Mouse (Mus musculus) 416B (cell line): ENCODE measurements at regions not wholly inside any gene's neighbourhood (a gene's known extent, or its start where the extent isn't known, plus 50 kb on each side); places are given as distances from the start of the nearest gene placed in this dataset.

Source experiments
- DNase-seq: peaks from one replicate; pipeline ENCODE4 v3.0.0; 2011; ENCODE audit warnings: low read depth

DNA sequence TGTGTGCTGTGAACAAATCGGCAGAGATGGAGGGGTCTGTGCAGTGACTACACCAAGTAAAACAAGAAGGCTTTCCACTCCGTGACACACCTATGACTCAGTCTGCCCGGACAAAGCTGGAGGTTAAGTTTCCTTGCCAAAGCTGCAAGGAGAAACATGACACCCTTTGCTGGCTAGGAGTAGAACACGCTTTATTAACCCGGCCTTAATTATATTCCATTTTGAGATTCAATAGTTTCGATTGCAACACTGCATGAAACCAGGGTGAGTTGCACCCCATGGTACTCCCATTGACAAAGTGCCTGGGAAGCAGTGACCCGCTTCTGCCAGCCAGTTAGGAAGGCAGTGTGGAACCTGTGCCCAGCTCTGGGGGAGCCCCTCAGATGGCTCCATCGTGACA is 256.2 kb upstream of the Gm26657 start:
- DNase-seq, result no peak

DNA sequence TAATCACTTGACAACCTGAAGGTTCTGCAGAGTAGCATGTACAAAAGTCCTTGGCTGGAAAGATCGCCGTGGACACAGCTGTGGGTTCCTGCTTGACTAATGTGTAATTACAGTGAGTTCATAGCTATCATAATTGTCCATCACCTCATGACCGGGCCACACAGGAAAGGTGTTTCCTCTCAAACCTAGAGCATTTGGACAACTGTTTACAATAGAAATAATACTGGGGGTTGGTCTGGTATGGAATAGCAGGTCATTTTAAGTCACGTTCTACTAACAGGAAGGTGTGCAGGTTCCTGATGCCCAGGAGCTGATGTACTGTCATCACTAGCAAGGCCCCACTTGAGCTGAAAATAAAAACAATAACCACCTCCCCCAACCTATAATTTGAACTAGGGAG is 283.1 kb upstream of the Gm26657 start:
- DNase-seq, result no peak

DNA sequence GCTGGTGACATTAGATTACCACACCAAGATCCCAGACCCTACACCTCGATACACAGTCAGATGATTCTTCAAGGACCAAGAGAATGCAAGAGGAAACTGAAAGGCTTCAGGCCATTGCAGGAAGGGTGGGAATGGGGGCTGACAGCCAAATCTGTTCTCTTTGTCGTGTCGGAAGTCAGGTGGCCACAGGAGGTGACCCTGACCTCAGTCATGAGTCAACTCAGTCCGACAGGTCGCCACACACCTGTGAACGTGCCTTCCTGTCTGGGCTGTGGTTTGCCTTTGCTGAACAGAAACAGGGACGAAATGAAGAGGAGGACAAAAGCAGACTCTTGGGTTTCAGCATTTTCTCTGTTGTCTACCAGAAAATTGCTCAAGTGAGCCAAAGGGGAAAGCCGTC is 318.3 kb upstream of the Gm26657 start:
- no peak for DNase-seq

DNA sequence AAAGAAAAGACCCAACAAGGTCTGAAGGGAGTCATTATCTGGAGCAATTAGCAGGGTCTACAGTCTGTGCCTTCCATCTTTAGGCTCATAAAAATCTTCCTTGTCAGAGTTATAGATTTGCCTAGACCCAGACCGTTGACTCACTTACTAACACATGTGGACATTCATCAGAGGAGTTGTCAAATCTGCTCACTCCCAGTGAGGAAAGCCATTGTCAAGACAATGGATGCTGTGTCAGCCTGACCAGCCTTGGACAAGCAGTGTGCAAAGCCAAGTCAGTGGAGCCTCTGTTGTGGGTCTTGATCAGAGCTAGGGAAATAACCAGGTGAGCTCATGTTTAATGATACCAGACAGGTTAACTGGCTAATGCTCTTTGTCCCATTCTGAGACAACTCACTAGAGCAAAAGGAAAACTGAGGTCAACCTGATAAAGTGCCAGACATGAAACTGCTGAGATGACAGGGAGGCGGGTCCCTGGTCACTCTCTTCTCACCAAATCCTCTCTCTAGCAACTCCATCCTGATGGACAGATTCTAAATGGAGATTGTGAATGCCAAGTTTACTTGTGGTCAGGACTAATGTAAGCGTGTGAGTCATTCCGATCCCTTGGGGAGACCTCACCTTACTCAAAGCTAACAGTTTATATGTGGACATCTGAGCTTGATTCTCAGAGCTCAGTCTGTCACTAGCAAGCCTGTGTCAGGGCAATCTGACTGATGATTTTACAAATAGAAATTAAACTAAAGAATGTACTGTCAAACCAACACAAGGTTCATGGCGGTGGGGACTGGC is 320.6 kb upstream of the Gm26657 start:
- DNase-seq, result no peak

DNA sequence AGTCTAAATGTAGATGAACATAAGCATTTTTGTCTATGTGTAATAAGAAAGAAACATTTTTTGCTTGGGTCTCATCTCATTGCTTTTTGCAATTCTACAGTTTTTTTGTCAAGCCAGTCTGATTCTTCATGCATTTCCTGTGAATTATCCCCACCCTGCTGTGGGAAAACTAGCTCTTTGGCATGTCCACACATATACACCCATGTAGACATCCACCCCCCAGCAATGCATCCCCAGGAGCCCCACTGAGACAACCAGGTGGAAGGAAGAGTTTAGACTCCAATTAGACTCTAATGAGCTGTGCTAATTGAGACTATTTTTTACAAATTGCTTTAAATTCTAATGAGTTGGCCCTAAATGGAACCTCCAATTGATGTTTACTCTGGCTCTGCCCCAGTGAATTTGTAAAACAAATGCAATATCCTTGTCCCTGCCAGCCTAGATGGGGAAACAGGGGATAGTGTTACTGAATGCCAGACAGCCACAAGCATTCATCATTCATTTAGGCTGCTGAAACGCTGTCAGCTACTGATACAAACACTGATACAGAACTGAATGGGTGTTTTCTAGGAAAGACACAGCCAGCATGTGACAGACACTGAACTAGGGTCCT is 328.7 kb upstream of the Gm26657 start:
- no peak for DNase-seq

DNA sequence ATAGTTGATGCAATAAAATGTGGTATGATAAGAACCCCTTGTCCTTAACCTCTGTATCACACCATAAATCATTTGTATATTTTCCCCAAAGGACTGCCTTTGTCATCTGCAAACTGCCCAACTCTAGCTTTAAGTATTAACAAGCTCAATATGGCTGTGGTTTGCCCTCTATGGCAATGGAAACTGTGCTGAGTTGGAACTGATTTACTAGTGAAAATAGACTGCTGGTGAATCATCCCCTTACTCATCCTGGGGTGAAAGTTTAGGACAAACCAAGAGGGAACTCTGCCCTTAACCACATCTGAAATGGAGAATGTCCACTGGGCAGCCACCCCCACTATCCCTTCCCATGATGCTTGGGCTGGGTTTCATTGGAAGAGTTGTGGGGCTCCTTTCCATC is 346.1 kb upstream of the Gm26657 start:
- no peak for DNase-seq

DNA sequence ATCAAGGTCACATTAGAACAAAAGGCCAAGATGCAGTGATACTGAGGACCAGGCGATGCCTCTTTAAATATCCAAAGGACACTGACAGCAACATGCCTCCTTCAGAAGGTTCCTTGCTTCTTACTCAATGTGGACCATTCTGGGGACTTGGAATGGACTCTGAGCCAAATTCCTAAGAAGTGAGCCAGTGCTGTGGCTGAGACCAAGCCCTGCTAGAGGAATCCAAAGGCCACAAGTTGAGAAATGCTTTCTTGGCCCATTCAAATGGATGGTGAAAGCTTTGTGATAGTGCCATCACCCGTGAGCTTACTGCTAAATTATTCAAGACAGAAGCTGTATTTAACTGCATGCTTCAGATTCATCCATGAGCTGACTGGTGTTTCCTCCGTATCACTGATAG is 352.8 kb upstream of the Gm26657 start:
- no peak for DNase-seq

DNA sequence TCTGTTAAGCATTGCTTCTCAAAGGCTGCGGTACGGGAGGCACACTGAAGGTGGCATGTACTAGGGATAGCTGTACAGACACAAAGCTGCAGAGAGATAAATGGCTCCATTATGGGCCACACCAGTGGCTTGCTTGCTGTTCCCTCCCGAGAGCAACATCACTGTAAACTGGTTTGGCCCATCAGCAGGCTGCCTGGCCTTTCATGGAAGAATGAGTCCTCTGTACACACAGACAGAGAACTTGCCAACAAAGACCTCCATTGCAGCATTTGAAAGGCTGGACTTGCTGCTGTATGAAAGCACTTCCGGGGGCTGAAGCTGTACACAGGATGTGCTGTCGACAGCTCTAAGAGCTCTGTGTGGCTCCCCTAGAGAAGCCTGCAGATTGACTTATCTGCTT is 364.1 kb upstream of the Gm26657 start:
- DNase-seq, result no peak

DNA sequence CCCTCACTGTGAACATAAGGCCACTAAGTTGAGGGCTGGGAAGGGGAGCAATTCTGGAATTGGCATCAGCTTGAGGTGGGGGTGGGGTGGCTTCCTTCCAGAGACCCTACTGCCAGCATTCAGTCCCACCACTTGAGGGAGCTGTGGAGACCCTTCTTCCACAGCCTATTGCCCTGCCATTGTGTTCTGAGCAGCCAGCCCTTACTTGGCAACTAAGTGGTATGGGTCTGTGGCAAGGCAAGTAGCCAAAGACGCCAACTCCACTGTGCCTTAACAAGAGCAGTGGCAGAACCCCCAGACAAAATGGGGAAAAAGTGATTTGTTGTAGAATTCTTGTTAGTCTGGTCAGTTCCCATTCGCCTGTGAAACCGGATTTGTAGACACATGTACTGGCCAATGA is 365.4 kb upstream of the Gm26657 start:
- DNase-seq, result no peak

DNA sequence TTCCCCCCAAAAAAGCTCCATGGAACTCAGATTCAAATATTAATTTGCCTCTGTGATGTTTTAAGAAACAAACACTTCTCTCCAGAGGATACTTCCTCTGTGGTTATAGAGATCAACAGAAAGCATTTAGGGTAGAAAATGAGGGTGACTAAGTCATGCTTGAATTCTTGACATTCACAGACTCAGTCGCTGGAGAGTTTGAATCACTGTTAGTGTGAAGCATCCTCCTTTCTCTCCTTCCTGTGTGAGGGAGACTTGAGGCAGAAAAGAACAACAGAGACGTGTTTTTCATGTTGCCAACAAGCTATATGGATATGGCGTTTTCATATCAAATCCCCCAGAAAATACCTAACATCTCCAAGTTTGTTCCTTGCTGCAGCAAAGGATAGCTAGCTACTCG is 366.1 kb upstream of the Gm26657 start:
- no peak for DNase-seq

DNA sequence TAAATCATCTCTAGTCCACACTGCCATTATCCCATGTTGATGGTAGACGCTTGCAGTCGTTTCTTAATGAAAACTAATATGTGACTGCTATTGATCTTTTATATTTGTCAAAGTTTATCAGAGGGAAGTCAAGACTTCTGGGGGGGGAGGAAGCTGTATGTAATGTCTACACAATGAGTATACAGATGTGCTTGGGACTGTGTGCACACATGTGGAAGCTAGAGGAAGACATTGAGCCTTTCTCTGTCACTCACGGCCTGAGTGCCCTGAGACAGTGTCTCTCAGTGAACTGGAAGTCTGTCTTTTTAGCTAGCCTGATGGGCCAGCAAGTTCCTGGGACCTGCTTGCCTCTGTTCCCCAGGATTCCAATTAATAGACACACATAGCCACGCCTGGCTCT is 366.7 kb upstream of the Gm26657 start:
- no peak for DNase-seq

DNA sequence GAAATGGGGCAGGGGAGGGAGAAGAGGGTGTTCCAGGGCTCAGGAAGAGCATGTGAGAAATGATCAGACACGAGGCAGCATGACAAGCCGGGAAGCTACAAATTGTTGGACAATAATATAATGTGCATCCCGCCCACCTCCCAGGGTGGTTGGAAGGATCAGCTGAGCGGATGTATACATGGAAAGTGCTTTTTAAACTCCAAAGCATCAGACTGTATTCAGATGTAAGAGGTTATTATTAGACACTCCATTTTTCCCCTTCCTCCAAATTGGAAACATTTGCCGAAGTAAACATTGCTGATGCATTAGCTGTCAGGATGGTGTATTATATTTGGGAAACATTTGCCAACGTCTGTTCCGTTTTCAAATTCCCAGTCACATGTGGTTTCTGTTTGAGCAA is 367.2 kb upstream of the Gm26657 start:
- DNase-seq, result no peak

DNA sequence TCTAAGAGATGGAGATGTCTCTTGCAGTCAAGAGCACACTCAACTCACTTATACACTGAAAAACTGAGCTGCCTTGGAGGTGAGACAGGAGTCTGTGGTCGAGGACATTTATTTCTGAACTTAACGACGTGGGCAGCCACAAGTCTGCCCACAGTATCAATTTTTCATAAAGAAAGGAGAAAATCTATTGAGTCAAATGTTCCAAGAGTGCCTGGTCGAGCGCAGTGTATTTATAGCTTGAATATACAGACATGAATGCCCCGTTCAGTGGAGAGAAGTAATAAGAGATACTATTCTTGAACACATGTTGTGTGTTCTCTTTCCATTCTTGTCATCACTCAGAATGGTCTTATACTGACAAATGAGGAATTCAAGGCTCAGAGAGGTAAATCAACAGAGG is 375.3 kb upstream of the Gm26657 start:
- DNase-seq, result no peak

DNA sequence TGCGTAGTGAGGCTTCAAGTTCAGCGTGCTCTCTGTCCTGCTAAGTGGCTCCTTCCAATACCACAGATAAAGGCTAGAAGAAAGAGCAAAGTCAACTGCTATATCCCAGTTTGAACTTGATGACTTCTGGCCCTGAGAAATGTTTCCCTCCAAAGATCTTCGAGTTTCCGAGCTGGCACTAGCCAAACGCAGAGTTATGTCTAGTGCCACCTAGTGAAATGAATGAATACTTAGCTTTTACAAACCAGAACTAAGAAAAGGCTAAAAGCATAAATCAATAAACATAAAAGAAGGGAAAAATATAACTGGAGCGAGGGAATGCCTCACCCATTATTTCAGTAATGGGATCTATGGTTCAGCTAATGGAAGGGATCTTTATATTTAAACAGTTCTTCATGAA is 377.7 kb upstream of the Gm26657 start:
- no peak for DNase-seq

DNA sequence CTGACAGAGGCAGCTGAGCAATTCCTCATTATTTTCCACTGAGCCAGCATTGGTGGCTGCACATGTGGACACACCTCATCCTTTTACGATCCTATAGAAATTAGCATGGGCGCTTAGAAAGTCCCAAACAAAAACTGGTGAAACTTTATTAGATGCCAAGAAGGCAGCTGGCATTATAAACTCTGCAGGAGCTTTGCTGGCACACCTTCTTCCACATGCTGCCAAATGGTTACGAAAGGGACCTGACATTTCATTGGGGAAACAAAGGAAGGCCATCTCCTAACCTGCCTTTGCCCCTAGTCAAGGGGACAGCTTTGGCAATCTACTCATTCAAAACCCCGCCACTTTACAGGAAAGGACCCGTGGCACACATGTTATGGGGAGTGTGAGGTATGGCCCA is 390.7 kb upstream of the Gm26657 start:
- no peak for DNase-seq

DNA sequence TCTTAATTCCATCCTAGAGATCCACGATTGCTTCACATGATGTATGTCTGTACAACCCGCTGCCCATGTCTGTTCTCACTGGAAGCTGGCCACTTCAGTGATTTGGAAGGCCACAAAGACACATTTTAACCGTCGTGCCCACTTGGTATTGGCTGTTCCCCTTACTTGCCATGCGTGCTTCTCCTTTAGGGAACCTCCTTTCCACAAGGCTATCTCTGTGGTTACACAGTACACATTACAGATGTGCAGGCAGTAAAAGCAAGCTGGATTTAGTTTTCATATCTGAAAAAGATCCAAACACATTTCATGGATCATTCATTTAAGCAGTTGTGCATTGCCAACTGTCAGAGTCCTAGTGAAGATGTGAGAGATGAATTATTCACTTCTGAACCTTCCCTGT is 414.7 kb upstream of the Gm26657 start:
- DNase-seq, result no peak

DNA sequence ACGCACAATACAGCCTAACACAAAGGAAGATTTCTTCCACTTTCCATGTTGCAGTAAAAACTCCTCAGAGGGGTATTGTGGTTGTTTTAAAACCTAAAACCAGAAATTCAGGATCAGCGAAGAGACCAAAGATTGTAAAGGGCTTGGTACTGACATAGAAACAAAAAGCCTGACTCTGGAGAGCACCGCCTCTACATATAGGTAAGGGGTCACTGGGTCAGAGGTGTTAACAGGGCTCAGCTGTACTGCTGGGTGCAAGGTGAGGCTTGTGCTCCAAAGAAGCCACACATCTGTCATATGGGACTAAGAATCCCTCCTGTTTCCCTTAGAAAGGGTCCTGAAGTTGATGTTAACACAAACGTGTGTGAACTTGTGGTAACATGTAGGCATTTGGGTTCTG is 420.7 kb upstream of the Gm26657 start:
- DNase-seq, result no peak

DNA sequence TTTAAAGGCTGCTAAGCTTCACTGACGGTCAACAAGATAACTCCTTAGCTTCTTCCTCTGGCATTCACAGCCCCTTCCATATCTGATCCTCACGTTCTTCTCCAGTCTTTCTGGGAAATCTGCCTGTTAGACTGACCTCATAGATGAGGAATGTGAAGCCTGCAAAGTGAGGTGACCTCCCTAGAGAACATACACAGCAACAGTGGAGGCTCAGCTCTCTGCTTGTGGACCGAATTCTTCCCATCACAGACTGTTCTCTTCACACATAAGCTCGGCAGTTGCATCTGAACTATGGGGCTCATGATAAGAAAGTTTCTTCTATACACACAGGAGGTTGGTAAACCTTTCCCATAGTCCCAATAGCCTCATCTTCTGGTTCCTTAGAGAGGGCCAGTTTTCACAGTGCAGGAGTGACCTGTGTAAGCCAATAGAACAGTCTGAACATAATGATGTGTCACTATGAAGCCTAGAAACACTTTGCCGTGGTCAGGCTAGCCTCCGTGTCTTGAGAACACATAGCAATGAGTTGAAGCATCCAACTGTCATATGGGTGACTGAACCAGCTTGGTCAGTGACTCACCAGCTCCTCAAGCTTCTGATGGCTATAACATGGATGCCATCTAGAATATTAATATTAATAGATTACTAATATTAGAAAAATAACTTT is 434.1 kb upstream of the Gm26657 start:
- DNase-seq, result no peak

DNA sequence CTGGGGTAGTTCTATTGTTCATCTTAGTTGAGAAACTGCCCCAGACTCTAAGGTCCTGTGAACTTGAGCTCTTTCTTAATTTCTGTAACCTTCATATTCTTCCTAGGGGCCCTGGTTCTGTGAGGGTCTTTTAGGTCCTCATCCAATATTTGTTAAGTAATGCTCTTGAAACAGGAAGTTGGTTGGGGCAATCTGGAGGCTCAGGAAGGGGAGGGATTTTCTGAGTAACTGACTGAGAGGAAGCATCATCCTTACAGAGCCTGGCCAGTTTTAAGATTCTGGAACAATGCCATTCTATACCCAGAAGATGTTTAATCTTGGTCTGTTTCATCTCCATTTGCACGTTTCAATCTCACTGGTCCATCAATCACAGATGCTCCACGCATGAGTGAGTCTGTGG is 435.6 kb upstream of the Gm26657 start:
- no peak for DNase-seq

DNA sequence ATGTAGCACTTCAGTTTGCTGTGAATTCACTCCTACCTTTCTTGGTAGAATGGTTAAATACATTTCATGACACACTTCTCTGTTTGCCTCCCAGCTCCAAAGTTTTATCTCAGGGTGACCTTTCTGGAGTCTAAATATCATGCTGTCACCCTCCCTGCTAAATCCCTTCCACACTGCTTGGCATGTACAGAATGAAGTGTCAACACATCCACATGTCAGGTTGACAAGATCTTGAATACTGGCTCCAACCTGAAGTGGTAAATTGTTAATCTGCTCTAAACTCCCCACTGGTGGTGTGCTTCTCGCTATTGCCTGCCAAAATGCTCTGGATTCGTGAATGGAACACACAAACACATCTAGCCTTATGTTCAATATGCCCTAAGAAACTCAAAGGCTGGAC is 451.9 kb upstream of the Gm26657 start:
- no peak for DNase-seq

DNA sequence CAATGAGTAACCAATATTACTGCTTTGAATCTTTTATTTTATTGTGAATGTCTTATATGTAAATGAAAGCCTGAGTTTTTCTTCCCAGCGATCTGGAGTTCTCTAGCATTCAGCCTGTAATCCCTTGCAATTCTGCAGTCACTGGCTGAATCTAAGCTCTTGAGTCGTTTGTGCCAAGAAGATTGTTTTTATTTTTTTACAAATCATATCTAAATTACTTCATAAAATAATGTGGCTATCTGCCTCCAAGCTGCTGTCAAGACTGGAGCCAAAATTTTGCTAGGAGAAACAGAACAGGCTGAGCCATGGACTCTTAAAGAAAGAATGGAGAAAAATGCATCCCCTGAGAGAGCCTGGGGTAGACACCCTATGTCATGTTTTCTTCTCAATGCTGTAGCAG is 455.4 kb upstream of the Gm26657 start:
- no peak for DNase-seq

DNA sequence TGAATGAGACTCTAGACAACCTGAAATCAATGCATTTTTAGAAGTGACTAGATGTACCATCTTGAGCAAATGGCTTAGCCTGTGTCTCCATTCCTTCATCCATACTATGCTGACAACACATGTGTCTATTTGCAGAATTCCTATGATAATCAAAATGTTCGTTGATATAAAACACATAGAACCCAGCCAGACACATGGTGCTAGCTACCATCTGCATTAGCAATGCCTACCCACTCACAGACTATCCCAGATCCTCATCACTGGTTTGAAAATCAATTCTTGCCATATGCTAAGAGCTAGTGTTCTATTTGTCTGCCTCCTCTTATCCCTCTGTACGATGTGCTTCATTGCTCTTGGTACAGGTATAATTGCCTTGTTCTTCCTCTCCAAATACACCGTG is 464.0 kb upstream of the Gm26657 start:
- no peak for DNase-seq

DNA sequence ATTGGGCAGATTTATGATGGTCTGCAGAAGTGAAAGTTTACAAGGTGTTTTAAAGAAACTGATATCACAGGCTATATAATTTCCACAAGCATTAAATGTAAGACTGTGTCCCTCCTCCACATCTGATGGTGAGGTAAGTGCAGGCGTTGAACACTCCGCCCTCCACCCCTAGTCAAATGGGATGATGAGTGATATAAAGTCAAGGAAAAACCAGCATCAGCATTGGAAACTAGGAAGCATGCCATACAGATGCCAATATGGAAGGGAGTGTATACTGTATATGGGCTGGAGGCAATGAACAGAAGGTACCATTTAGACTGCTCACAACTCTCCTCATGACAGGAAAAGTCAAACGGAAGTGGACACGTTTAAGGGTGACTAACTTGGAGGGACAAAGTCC is 468.5 kb upstream of the Gm26657 start:
- DNase-seq, result no peak

DNA sequence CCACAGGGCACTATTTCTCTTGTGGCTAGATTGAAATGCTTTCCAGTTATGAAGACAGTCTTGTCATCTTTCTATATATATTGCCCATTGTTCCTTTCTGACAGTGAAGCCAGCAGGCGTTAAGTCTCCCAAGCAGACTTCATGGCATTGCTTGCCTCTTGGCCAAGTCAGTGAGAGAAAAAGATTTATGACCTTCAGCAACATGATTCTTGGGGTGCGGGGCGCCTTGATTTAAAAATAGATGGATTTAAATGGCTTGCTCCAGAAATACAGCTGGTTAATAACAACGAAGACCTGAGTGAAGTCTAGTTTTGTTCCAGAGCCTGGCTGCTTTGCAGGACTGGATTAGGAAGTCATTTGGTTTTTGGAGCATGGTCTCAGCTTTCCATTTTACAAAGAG is 475.2 kb upstream of the Gm26657 start:
- no peak for DNase-seq
